12 mouse cellular contexts compared by ENCODE assay signal in genomic region chr8:72487014-72487413, GRCm38 (mm10).
"Had no signal": no experiment of that assay in that cellular context is flagged by ENCODE, and none has a peak within 500 bp of the region (broad histone marks: within the 10 kb centered on the region; RNA-seq: fewer than 3 reads in every experiment).

No protein-coding gene starts in this region.

- H3K9me3 ChIP-seq: limb, embryonic 13.5 days; midbrain, embryonic 12.5 days had no signal

- H3K27me3 ChIP-seq: limb, embryonic 13.5 days; midbrain, embryonic 12.5 days had no signal

- H3K4me2 ChIP-seq: limb, embryonic 13.5 days; midbrain, embryonic 12.5 days had no signal

- H3K4me3 ChIP-seq: limb, embryonic 13.5 days; midbrain, embryonic 12.5 days had no signal

- H3K27ac ChIP-seq: limb, embryonic 13.5 days; midbrain, embryonic 12.5 days had no signal

- DNase-seq: kidney, adult 18-20 months; kidney, postnatal 14 days; left cerebral cortex, postnatal 4 days; lung, adult 2 months; lung, postnatal 36 days; right cerebral cortex, postnatal 25 days; thymus, adult 2 months; thymus, postnatal 25 days had no signal

- ATAC-seq: lung, postnatal 0 days; midbrain, embryonic 16.5 days had no signal

- H3K9ac ChIP-seq: limb, embryonic 13.5 days; midbrain, embryonic 12.5 days had no signal
